Mouse (Mus musculus) CH12F3 (cell line): ENCODE measurements at regions not wholly inside any gene's neighbourhood (a gene's known extent, or its start where the extent isn't known, plus 50 kb on each side); places are given as distances from the start of the nearest gene placed in this dataset.

Experiments used
- in situ Hi-C: fragments of 300-500 bp; cut with MboI; formaldehyde crosslinking; loops from 2 replicates; pipeline ENCODE4 v1.14.3; 2020; ENCODE audit warnings: low sequenced_read_pairs

DNA sequence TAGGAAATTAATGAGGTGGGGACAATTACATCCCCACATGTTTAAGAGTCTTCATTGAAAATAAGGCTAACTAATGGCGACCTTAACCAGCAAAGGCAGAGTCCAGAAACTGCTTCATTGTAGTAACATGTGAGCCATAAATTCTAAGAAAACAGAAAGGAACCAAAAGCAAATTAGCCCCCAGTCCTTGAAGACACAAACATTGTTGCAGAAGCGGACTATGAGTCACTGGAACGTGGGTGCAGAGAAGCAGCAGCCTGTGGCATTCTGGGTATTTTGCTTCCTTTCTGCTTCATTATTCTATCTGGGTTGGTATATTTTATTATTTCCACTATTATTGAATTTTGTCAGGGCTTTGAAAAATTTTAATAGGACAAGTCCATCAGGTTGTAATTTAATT, 78.6 kb upstream of the 1700024P04Rik start:
- in situ Hi-C loops, result no loop called here

DNA sequence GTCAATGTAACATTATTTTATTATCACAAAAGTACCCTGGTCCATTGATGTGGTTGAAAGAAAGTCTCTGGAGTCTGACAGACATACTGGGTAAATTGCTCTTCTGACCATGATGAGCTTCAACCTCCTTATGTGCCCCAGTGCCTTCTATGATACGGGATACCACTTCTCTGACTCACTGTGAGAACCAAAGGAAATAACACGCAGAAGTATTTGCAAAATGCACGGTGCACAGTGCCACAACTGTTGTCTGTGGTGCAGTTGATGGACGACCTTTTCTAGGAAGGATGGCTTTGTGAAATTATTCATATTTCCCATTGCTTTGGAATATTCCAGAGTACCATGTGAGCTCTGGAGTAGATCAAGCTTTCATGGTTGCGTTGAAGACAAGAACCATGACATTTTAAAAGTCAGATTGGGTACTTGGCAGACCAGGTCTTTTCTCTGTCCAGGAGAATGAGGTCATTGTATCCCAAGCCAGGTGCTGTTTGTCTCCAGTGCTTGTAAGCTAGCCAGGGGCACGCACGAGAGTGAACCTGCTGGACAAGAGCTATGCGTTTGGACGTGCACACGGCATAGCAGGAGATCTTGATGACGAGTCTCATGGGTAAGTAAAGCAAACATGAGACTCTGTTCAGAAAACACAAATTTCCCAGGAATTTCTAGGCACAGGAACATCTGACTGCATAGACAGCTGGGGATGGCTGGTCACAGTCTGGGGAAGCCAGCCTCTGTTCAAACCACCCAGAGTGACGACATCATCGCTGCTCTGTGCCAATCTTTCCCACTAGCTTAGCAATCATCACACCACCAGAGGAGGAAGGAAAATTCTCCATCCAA, 74.0 kb upstream of the 1700024P04Rik start:
- in situ Hi-C loops, result no loop called here

DNA sequence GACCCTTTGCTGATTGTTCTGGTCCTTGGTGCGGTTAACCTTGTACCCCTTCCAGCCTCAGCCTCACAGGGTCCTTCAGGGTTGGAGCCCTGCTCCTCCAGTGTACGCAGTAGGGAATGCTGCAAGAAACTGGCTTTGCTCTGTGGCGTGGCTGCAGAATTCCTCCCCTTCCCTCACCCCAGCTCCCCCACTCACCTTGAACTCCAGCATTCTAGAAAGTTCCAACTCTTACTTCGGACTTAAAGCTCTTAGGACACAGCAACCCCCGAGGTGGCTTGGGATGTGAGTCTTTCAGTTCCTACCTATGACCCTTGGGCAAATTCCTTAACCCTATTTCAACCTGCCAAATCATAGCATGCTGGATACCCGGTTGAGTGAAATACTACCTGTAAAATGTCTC, 73.3 kb upstream of the 1700024P04Rik start:
- in situ Hi-C loops, result no loop called here

- in situ Hi-C loops, result no loop called here
These were observed 72.9 kb upstream of the 1700024P04Rik start for GRCm38 (mm10) chr13:99057293-99057588.

DNA sequence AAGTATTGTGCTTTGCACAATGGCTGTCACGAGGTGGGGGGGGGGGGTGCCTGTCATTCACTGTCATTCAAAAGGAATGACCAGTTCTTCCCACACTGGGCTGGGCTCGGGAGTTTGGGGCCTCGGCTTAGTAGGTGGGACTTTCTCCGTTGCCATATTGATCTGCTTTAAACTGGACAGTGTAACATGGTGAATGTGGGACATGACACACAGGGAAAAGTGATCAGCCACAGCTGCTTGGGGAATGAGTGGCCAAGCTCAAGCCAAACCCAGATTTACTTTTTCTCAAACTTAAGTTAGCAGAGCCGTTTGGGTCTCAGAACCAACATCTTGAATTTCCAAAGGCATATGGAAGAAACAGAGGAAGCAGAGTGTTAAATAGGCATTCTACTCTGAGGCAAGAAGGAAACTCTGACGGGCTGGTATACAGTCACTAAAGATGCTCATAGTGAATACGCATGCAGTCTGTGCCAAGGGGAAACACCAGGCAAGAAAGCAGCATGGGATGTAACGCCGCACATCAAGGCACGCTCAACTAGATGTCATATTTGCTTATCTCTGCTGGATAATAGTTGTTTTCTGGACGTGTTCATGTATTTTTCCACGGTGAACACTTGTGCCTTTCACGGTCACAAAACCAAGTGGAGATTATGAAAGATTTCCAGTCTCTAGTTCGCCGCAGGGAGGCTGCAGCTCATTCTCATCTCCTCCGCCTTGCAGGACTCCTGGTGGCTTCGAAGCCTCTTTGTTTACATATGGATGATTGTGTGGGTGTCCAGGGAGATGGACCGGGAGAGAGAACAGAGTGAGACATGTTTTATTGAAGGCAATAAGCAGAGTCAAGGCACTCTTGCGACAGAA, 72.3 kb upstream of the 1700024P04Rik start:
- in situ Hi-C loops, result no loop called here

- in situ Hi-C loops, result no loop called here
These were observed 71.4 kb upstream of the 1700024P04Rik start for GRCm38 (mm10) chr13:99055609-99056321.

- in situ Hi-C loops, result no loop called here
These were observed 67.7 kb upstream of the 1700024P04Rik start for GRCm38 (mm10) chr13:99052076-99052475.

DNA sequence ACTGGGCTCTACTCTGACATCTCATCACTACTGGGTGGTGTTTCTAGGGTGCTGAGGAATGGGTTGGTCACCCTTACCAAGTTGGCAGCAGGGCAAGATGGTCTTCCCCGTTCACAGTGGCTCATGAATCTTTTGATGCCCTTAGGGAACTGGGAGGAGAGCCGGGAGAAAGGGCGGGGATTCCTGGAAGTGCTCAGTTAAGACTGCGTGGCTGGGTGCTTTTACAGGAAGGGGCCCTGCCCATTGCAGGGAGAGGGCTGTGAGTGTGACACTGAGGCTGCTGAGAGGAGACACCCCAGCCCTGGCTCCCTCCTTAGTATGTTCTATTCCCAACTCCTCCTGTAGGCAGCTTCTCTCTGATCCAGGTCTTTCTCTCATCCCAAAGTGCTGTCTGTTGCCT, 65.3 kb upstream of the 1700024P04Rik start:
- in situ Hi-C loops, result no loop called here

GRCm38 (mm10) chr13:99048651-99049100, 64.3 kb upstream of the 1700024P04Rik start:
- in situ Hi-C loops, result no loop called here

GRCm38 (mm10) chr13:99047219-99047618, 62.9 kb upstream of the 1700024P04Rik start:
- in situ Hi-C loops, result no loop called here

DNA sequence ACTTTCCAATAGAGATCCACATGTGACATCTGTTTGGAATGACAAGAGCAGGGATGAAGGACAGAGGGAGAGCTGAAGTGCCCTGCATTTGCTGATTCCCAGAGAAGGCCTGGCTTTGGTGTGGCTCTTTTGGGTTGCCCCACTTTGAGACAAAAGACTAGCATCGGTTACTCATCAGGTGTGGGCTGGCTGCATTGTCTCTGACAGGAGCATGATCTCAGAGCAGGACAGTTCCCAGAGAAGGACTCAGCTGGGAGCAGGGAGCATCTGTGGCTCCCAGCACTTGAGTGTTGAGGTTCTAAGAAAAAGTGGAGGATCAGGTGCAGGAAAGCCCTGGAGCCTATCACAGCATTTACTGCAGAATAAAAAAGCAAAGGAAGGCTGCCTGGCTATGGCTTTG, 62.4 kb upstream of the 1700024P04Rik start:
- in situ Hi-C loops, result no loop called here

DNA sequence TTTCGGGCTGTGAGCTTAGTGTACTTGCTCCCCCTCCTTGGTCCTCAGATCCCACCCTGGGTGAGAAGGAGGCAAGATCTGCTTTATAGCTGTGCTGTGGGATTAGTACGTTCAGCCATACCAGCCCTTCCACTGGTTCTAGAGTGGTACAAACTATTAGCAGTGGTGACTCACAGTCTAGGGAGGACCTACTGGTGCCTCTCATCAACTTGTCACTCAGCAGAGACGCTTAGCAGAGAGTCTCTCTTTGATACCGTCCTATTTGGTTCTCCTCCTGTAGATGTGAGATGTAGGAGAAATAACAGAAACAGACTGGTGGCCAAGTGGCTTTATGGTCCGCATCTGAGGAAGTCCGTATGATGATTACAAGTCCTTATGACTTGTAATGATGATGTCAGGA, 57.7 kb upstream of the 1700024P04Rik start:
- in situ Hi-C loops, result no loop called here

DNA sequence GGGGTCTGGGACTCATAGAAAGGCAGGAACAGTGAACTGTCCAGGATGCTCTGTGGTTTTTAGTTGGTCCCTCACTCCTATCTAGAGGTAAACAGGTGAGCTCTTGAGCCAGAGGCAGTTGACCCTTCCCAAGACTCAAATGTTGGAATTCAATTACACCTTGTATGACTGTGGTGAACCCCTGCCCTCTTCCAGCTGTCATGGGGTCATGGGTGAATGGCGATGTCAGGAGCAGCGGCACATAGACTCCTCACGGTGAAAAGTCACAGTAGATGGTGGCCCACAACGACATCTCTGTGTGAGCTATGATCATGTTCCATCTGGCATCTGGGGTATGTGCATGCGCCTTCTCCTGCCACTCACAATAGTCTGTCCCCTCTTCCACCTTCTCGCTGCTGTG, 56.9 kb upstream of the 1700024P04Rik start:
- in situ Hi-C loops, result no loop called here

- in situ Hi-C loops, result no loop called here
These were observed 56.5 kb upstream of the 1700024P04Rik start for GRCm38 (mm10) chr13:99040846-99041245.

DNA sequence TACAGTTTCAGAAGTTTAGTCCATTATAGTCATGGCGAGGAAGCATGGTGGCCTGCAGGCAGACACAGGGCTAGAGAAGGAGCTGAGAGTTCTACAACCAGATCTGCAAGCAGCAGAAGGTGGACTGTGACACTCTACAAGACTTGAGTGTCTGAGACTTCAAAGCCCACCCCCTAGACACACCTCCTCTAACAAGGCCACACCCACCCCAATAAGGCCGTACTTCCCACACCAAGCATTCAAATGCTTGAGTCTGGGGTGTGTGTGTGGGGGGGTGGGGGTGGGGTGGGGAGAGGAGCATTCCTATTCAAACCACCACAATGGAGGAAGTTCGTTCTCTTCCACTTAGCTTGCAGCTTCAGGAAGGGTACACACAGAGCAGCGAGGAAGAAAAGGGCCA, 55.8 kb upstream of the 1700024P04Rik start:
- in situ Hi-C loops, result no loop called here

GRCm38 (mm10) chr13:99039063-99039385, 54.7 kb upstream of the 1700024P04Rik start:
- in situ Hi-C loops, result no loop called here

DNA sequence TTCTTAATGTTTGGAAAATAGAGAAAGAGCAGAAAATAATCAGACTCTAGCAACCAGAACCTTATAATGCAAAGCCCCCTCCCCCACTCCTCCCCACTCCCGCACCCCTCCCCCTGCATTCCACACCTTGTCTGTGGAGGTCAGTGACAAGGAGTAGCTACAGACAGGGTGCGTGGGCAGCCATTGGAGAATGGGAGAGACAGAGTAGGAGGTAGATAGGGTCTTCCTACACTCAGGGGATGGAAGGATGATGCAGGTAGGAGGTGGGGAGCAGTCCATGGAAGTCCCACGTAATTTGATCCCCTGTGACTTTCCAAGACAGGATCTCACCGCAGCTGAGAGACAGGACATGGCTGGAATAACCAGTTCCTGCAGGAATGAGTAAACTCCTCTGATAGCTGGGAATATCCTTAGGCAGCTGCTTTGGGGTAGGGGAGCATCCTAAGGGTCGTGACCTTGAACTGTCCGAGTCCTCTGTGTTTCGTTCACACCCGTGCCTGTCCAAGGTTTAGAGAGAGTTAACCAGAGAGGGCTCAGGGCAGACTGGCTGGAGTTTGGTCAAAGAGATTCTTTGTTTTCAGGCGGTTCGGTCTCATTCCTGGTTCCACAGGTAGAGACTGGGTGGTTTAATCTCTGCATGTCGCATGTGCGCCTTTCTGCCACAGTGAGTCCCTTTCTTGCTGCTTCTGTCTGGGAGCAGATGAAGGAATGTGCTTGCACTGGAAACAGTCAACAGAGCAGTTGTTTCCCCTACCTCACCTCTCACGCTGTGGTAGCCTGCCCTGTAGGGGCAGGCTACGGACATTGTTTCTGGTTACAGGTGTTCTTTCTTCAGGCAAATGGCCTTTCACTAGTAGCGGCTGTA, 54.1 kb upstream of the 1700024P04Rik start:
- in situ Hi-C loops, result no loop called here

GRCm38 (mm10) chr13:99037131-99037530, 52.8 kb upstream of the 1700024P04Rik start:
- in situ Hi-C loops, result no loop called here
